Mouse (Mus musculus) midbrain, postnatal 0 days (tissue): ENCODE results near the gene Hist1h1t. TPM values are rescaled to one million over a fixed set of nuclear protein-coding genes. Genes with fewer than 3 reads are reported as not detected.
"Not testable (repeated sequence)": the region's sequence is repeated elsewhere in the genome, so short reads cannot be mapped to it uniquely, and the experiment has no call there.

Experiments used
- ATAC-seq: fragments of 200-750 bp; cut with Nextera tagmentation; 2 replicates; pipeline ENCODE4 v1.8.0; 2017; ENCODE audit warnings: moderate number of reproducible peaks, mild to moderate bottlenecking, moderate TSS enrichment, moderate library complexity; ENCODE audit not compliant: low FRiP score
- DNase-seq: peaks from one replicate; pipeline ENCODE4 v3.0.0-alpha.2; 2015; ENCODE audit warnings: low spot score
- H3K27ac ChIP-seq: fragments of 300-500 bp; sonication (generic); 2 replicates; pipeline ENCODE4 v1.5.1; 2014; ENCODE audit warnings: low read depth, mild to moderate bottlenecking, low read length, mixed read lengths
- H3K27me3 ChIP-seq: fragments of 300-500 bp; sonication (generic); 2 replicates; pipeline ENCODE4 v1.6.1; 2014; ENCODE audit warnings: low read length, control low read depth, mixed read lengths; ENCODE audit not compliant: insufficient read depth
- H3K36me3 ChIP-seq: fragments of 300-500 bp; sonication (generic); 2 replicates; pipeline ENCODE4 v1.6.1; 2014; ENCODE audit warnings: low read length, control low read depth, mixed read lengths; ENCODE audit not compliant: insufficient read depth
- H3K4me1 ChIP-seq: fragments of 300-500 bp; sonication (generic); 2 replicates; pipeline ENCODE4 v1.6.1; 2014; ENCODE audit warnings: mild to moderate bottlenecking, control low read depth, antibody characterized with exemption, low read length, mixed read lengths; ENCODE audit not compliant: insufficient read depth
- H3K4me2 ChIP-seq: fragments of 300-500 bp; sonication (generic); 2 replicates; pipeline ENCODE4 v1.6.1; 2014; ENCODE audit warnings: low read depth, mild to moderate bottlenecking, low read length, mixed read lengths; ENCODE audit not compliant: poor library complexity, severe bottlenecking
- H3K4me3 ChIP-seq: fragments of 300-500 bp; sonication (generic); 2 replicates; pipeline ENCODE4 v1.5.1; 2014; ENCODE audit warnings: low read depth, mild to moderate bottlenecking, low read length, moderate library complexity
- H3K9ac ChIP-seq: fragments of 300-500 bp; sonication (generic); replicated peaks from 2 replicates; pipeline ENCODE4 v1.6.1; 2014; ENCODE audit warnings: mild to moderate bottlenecking, low read length, moderate library complexity, mixed read lengths; ENCODE audit not compliant: poor library complexity, severe bottlenecking
- H3K9me3 ChIP-seq: fragments of 300-500 bp; sonication (generic); 2 replicates; pipeline ENCODE4 v1.6.1; 2016; ENCODE audit warnings: low read length, control low read depth
- CTCF ChIP-seq: IDR thresholded peaks from 2 replicates; pipeline ENCODE4 v1.5.1; 2016; ENCODE audit warnings: antibody characterized with exemption, mild to moderate bottlenecking
- WGBS: fragments of 180-500 bp; shearing (Covaris S2); extraction: QIAGEN DNeasy Blood & Tissue Kit; methylation state at CpG from one replicate; pipeline ENCODE4 v1.1.7; 2014; 5-methylcytosine and 5-hydroxymethylcytosine counted together
- polyA plus RNA-seq: library from polyadenylated mRNA; unstranded; fragments of >200 nt; fragmentation: Nextera tagmentation; extraction: Ambion mirVana; gene quantifications from 2 replicates; pipeline ENCODE4 v1.2.1, GENCODE M21; 2015
- total RNA-seq: library from RNA; depleted of rRNA; stranded (reverse); fragments of >200 nt; gene quantifications from 2 replicates; pipeline ENCODE4 v1.2.3, GENCODE M21; 2014

Gene Hist1h1t
- total and polyA plus RNA-seq, 2 experiments from 2014 or later = 0.93 TPM; not detected in 1

DNA sequence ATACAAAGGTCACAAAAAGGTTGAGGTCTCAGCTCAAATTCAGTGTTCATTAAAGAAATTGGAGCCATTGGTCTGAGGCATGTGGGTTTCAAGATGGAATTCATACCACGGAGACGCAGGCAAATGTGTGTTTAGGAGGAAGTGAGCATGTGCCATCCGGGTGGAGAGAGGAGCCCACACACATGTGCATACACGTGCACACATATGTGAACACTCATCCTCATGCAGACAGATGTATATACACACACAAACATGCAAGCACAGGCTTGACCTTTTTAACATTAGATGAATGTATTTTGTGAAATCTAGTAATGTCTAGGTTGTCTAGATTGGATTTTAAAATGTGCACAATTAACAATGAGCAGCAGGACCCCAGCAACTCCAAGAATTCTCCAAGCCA, 6.6 kb downstream of the Hist1h1t start:
- Histone ChIP-seq H3K9me3 (no peaks in the 10 kb centered on the region), H3K36me3 (no peaks in the 10 kb centered on the region), H3K27me3 (no peaks in the 10 kb centered on the region), H3K27ac (no peak overlapping the region), H3K9ac (no peak overlapping the region), H3K4me3 (no peak overlapping the region), H3K4me2 (no peak overlapping the region), H3K4me1 (no peaks in the 10 kb centered on the region)
- 89% methylated on average over 4 of the region's 4 CpGs for WGBS
- no peak for DNase-seq
- no peak for TF ChIP-seq CTCF
- no peak for ATAC-seq

DNA sequence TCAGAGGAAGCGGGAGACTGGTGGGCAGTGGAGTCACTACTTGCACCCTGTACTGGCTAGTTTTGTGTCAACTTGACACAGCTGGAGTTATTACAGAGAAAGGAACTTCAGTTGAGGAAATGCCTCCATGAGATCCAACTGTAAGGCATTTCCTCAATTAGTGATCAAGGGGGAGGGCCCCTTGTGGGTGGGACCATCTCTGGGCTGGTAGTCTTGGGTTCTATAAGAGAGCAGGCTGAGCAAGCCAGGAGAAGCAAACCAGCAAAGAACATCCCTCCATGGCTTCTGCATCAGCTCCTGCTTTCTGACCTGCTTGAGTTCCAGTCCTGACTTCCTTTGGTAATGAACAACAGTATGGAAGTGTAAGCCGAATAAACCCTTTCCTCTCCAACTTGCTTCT, 7.2 kb downstream of the Hist1h1t start:
- not testable (repeated sequence) for H3K9ac ChIP-seq, H3K9me3 ChIP-seq, H3K27me3 ChIP-seq, ATAC-seq, H3K36me3 ChIP-seq, H3K4me2 ChIP-seq, H3K4me3 ChIP-seq, DNase-seq, H3K27ac ChIP-seq, H3K4me1 ChIP-seq
- WGBS = 95% methylated on average over 2 of the region's 2 CpGs

DNA sequence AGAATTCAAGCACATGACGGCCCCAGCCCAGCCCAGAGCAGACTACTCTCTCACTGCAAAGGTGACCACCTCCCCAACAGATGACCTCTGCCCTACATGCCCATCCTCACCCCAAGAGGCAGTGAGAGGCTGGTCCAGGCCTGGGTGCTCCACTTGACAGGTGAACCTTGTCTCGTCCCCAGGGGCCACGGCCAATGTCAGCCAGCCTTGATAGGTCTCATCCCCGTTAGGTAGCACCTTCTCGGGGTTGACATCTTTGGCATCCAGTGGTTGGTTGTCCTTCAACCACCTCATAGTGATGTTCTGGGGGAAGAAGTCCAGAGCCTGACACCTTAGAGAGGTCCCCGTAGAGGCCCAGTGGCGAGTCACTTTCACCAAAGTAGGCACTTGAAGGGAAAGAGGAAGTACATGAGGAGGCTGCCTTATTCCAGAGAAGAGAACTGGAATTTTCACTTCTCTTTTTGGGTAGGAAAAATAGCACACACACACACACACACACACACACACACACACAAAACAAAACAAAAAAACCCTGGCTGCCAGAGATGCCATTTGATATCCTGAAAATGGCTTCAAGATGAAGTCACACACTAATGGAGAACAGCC, 10.2 kb downstream of the Hist1h1t start:
- Histone ChIP-seq H3K4me1 (no peaks in the 10 kb centered on the region), H3K27me3 (no peaks in the 10 kb centered on the region), H3K36me3 (no peaks in the 10 kb centered on the region), H3K9me3 (no peaks in the 10 kb centered on the region), H3K4me2 (no peak overlapping the region), H3K27ac (no peak overlapping the region), H3K4me3 (no peak overlapping the region), H3K9ac (no peak overlapping the region)
- no peak for ATAC-seq
- TF ChIP-seq CTCF = no peak
- no peak for DNase-seq
- 97% methylated on average over 7 of the region's 7 CpGs for WGBS

DNA sequence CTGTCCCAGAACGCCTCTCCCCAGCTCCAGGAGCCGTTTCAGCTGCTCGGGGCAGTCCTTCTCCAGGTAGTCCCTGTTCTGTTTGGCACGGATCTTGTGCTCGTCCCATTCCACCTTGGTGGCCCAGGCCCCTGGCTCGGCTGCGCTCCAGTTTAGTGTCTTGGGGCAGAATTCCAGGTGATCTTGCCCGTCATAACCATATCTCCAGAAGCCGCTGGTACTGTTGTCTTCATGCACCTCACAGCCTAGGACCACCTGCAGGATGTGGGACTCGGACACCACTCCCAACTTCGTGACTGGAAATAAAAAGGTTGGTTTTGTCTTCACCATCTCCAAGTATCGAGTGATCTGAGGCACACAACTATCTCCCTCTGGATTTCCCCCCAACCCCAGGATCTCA, 11.2 kb downstream of the Hist1h1t start:
- Histone ChIP-seq H3K9ac (no peak overlapping the region), H3K27me3 (no peaks in the 10 kb centered on the region), H3K36me3 (no peaks in the 10 kb centered on the region), H3K9me3 (no peaks in the 10 kb centered on the region), H3K4me1 (no peaks in the 10 kb centered on the region), H3K27ac (no peak overlapping the region), H3K4me3 (no peak overlapping the region), H3K4me2 (no peak overlapping the region)
- 94% methylated on average over 12 of the region's 12 CpGs for WGBS
- DNase-seq (no peak), ATAC-seq (no peak)
- no peak for TF ChIP-seq CTCF

DNA sequence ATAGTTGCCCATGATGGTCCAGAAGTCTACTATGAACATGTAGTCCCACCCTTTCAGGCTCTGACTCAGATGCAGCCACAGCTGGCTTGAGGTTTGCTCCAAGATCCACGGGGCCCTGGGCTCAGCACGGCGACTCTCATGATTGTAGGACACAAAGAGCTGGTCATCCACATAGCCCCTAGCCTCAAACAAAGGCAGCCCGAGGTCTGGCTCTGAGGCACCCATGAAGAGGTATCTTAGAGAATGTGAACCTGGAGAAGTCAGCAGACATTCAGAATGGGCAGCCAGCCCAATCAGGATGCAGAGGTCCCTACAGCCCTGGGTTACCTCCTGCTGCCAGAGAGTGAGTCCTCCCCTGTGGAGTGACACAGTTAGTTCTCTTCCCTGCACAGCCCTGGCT, 12.4 kb downstream of the Hist1h1t start:
- H3K27ac ChIP-seq = no peak overlapping the region
- H3K9me3 ChIP-seq = no peaks in the 10 kb centered on the region
- H3K9ac ChIP-seq = no peak overlapping the region
- H3K36me3 ChIP-seq = no peaks in the 10 kb centered on the region
- TF ChIP-seq CTCF = no peak
- ATAC-seq = no peak
- H3K4me2 ChIP-seq = no peak overlapping the region
- WGBS = 87% methylated on average over 4 of the region's 4 CpGs
- DNase-seq = no peak
- H3K27me3 ChIP-seq = no peaks in the 10 kb centered on the region
- H3K4me3 ChIP-seq = no peak overlapping the region
- no peaks in the 10 kb centered on the region for H3K4me1 ChIP-seq

DNA sequence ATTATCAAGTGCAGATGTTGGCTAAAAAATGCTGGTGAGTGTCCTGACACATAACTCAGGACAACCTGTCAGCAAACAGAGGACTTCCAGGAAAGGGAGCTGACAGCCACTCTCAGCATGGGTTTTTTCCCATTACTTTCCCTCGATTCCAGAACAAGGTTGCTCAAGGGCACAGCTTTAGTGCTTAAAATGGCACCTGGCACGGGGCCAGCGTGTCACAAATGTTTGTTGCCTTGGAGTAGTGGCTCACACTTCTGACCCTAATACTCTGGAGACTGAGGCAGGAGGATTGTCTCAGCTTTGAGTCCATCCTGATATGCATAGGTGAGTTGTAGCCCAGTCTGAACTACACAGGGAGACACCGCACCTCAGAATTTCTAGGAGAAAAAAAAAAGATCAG, 13.0 kb downstream of the Hist1h1t start:
- TF ChIP-seq CTCF = no peak
- Histone ChIP-seq H3K4me3 (no peak overlapping the region), H3K4me2 (no peak overlapping the region), H3K36me3 (no peaks in the 10 kb centered on the region), H3K4me1 (no peaks in the 10 kb centered on the region), H3K9ac (no peak overlapping the region), H3K9me3 (no peaks in the 10 kb centered on the region), H3K27ac (no peak overlapping the region), H3K27me3 (no peaks in the 10 kb centered on the region)
- 83% methylated on average over 4 of the region's 4 CpGs for WGBS
- ATAC-seq = no peak
- no peak for DNase-seq
